Mouse (Mus musculus) MEL (cell line): ENCODE data around the gene Ehbp1. TPM values are rescaled to one million over a fixed set of nuclear protein-coding genes. Genes with fewer than 3 reads are reported as not detected.

Source experiments
- DNase-seq: peaks from one replicate; pipeline ENCODE4 v3.0.0; 2011; ENCODE audit warnings: low read depth, low spot score
- H3K27ac ChIP-seq: 2 replicates; pipeline ENCODE4 v1.5.1; 2012; ENCODE audit warnings: low read depth, mild to moderate bottlenecking, control low read depth, low read length, moderate library complexity; ENCODE audit not compliant: control insufficient read depth
- H3K27me3 ChIP-seq, 2 experiments: fragments of 150-350 bp in 1 of 2; sonication (generic) in 1 of 2; 2 replicates each; pipeline ENCODE4 v1.6.1; 2012; ENCODE audit warnings: low read length in 2 of 2, mild to moderate bottlenecking in 2 of 2, improper control_type of control experiment in 1 of 2, moderate library complexity in 1 of 2; ENCODE audit not compliant: insufficient read depth in 2 of 2, control insufficient read depth in 1 of 2
- H3K36me3 ChIP-seq, 2 experiments: 2 replicates each; pipeline ENCODE4 v1.6.1; 2012 to 2014; ENCODE audit warnings: low read length in 2 of 2, improper control_type of control experiment in 1 of 2, inconsistent platforms in 1 of 2, mild to moderate bottlenecking in 1 of 2; ENCODE audit not compliant: insufficient read depth in 2 of 2, control insufficient read depth in 1 of 2
- H3K4me1 ChIP-seq, 2 experiments: fragments of 150-350 bp in 1 of 2; sonication (generic) in 1 of 2; 2 replicates each; pipeline ENCODE4 v1.6.1; 2012; ENCODE audit warnings: low read length in 2 of 2, improper control_type of control experiment in 1 of 2, mild to moderate bottlenecking in 1 of 2; ENCODE audit not compliant: insufficient read depth in 2 of 2, control insufficient read depth in 1 of 2
- H3K4me3 ChIP-seq, 2 experiments: fragments of 150-350 bp in 1 of 2; sonication (generic) in 1 of 2; 2 replicates each; pipeline ENCODE4 v1.5.1; 2012; ENCODE audit warnings: low read depth in 2 of 2, low read length in 2 of 2, mild to moderate bottlenecking in 2 of 2, moderate library complexity in 2 of 2, control low read depth in 1 of 2, improper control_type of control experiment in 1 of 2; ENCODE audit not compliant: control insufficient read depth in 1 of 2, insufficient read depth in 1 of 2
- H3K79me2 ChIP-seq: 2 replicates; pipeline ENCODE4 v1.6.1; 2012; ENCODE audit warnings: mild to moderate bottlenecking, low read length, moderate library complexity; ENCODE audit not compliant: control insufficient read depth, poor library complexity, insufficient read depth
- H3K9ac ChIP-seq: 2 replicates; pipeline ENCODE4 v1.6.1; 2012; ENCODE audit warnings: low read depth, mild to moderate bottlenecking, control low read depth, low read length, moderate library complexity; ENCODE audit not compliant: control insufficient read depth, poor library complexity, severe bottlenecking
- H3K9me3 ChIP-seq: fragments of 150-350 bp; sonication (generic); replicated peaks from 2 replicates; pipeline ENCODE4 v1.6.1; 2012; ENCODE audit warnings: mild to moderate bottlenecking, low read length, improper control_type of control experiment, moderate library complexity; ENCODE audit not compliant: insufficient read depth
- CTCF ChIP-seq, 3 experiments: IDR thresholded peaks in 2 of 3; conservative IDR thresholded peaks in 1 of 3; 2 replicates each; pipeline ENCODE4 v1.5.1; 2011 to 2012; ENCODE audit warnings: low read length in 3 of 3, low read depth in 2 of 3, mild to moderate bottlenecking in 2 of 3, improper control_type of control experiment in 1 of 3, inconsistent platforms in 1 of 3, mixed read lengths in 1 of 3, moderate library complexity in 1 of 3; ENCODE audit not compliant: control insufficient read depth in 1 of 3, insufficient read depth in 1 of 3, poor library complexity in 1 of 3, severe bottlenecking in 1 of 3
- E2F4 ChIP-seq: IDR thresholded peaks from 2 replicates; pipeline ENCODE4 v1.6.1; 2011; ENCODE audit warnings: low read depth, low read length, improper control_type of control experiment, borderline replicate concordance
- ELF1 ChIP-seq: IDR thresholded peaks from 2 replicates; pipeline ENCODE4 v1.6.1; 2014; ENCODE audit warnings: low read depth, mild to moderate bottlenecking, inconsistent platforms, low read length, improper control_type of control experiment, moderate library complexity
- EP300 ChIP-seq, 2 experiments: IDR thresholded peaks; 2 replicates each; pipeline ENCODE4 v1.6.1; 2011; ENCODE audit warnings: improper control_type of control experiment in 2 of 2, low read length in 2 of 2, low read depth in 1 of 2, mild to moderate bottlenecking in 1 of 2
- ETS1 ChIP-seq: IDR thresholded peaks from 2 replicates; pipeline ENCODE4 v1.6.1; 2012; ENCODE audit warnings: low read depth, mild to moderate bottlenecking, inconsistent platforms, low read length, improper control_type of control experiment, moderate library complexity
- GABPA ChIP-seq: IDR thresholded peaks from 2 replicates; pipeline ENCODE4 v1.6.1; 2012; ENCODE audit warnings: low read depth, mild to moderate bottlenecking, inconsistent platforms, low read length, improper control_type of control experiment, moderate library complexity
- JUND ChIP-seq: IDR thresholded peaks from 2 replicates; pipeline ENCODE4 v1.6.1; 2011; ENCODE audit warnings: low read depth, mild to moderate bottlenecking, improper control_type of control experiment, low read length
- KAT2A ChIP-seq: conservative IDR thresholded peaks from 2 replicates; pipeline ENCODE4 v1.6.1; 2012; ENCODE audit warnings: low read depth, low read length, improper control_type of control experiment, inconsistent platforms
- MEF2A ChIP-seq: IDR thresholded peaks from 2 replicates; pipeline ENCODE4 v1.6.1; 2014; ENCODE audit warnings: low read depth, mild to moderate bottlenecking, inconsistent platforms, low read length, improper control_type of control experiment; ENCODE audit not compliant: poor library complexity, insufficient replicate concordance, severe bottlenecking; ENCODE audit errors: extremely low read depth
- MXI1 ChIP-seq: IDR thresholded peaks from 2 replicates; pipeline ENCODE4 v1.6.1; 2011; ENCODE audit warnings: mild to moderate bottlenecking, low read depth, low read length, improper control_type of control experiment
- MYB ChIP-seq: IDR thresholded peaks from 2 replicates; pipeline ENCODE4 v1.6.1; 2011; ENCODE audit warnings: mild to moderate bottlenecking, low read depth, low read length, improper control_type of control experiment
- MYC ChIP-seq: IDR thresholded peaks from 2 replicates; pipeline ENCODE4 v1.6.1; 2011; ENCODE audit warnings: low read depth, mild to moderate bottlenecking, low read length, improper control_type of control experiment, moderate library complexity
- NELFE ChIP-seq: IDR thresholded peaks from 2 replicates; pipeline ENCODE4 v1.6.1; 2011; ENCODE audit warnings: low read depth, low read length, improper control_type of control experiment
- NRF1 ChIP-seq: IDR thresholded peaks from 2 replicates; pipeline ENCODE4 v1.6.1; 2014; ENCODE audit warnings: low read depth, mild to moderate bottlenecking, inconsistent platforms, low read length, improper control_type of control experiment, moderate library complexity; ENCODE audit not compliant: poor library complexity, insufficient read depth, severe bottlenecking
- POLR2AphosphoS2 ChIP-seq: IDR thresholded peaks from 2 replicates; pipeline ENCODE4 v1.6.1; 2011; ENCODE audit warnings: low read length, improper control_type of control experiment
- RCOR1 ChIP-seq: IDR thresholded peaks from 2 replicates; pipeline ENCODE4 v1.6.1; 2012; ENCODE audit warnings: low read depth, mild to moderate bottlenecking, inconsistent platforms, low read length, improper control_type of control experiment
- SIN3A ChIP-seq: IDR thresholded peaks from 2 replicates; pipeline ENCODE4 v1.6.1; 2012; ENCODE audit warnings: low read length, improper control_type of control experiment, inconsistent platforms
- TAL1 ChIP-seq: IDR thresholded peaks from 2 replicates; pipeline ENCODE4 v1.6.1; 2012; ENCODE audit warnings: mild to moderate bottlenecking, inconsistent platforms, low read length, moderate library complexity, mixed read lengths
- TCF12 ChIP-seq: IDR thresholded peaks from 2 replicates; pipeline ENCODE4 v1.6.1; 2014; ENCODE audit warnings: low read depth, mild to moderate bottlenecking, inconsistent platforms, low read length, improper control_type of control experiment, moderate library complexity
- ZC3H11A ChIP-seq: IDR thresholded peaks from 2 replicates; pipeline ENCODE4 v1.6.1; 2012; ENCODE audit warnings: low read depth, mild to moderate bottlenecking, inconsistent platforms, low read length, improper control_type of control experiment
- ZMIZ1 ChIP-seq: IDR thresholded peaks from 2 replicates; pipeline ENCODE4 v1.6.1; 2012; ENCODE audit warnings: low read depth, mild to moderate bottlenecking, inconsistent platforms, low read length, improper control_type of control experiment, moderate library complexity
- ZNF384 ChIP-seq: IDR thresholded peaks from 2 replicates; pipeline ENCODE4 v1.6.1; 2012; ENCODE audit warnings: low read depth, mild to moderate bottlenecking, inconsistent platforms, low read length, improper control_type of control experiment
- polyA plus RNA-seq, 2 experiments: library from polyadenylated mRNA; stranded (reverse) in 1 of 2; unstranded in 1 of 2; fragments of >175 nt in 1 of 2; fragments of >200 nt in 1 of 2; gene quantifications; 2 replicates each; pipeline versions ENCODE4 v1.2.1 to v1.2.4; 2012; ENCODE audit warnings: low replicate concordance in 2 of 2, low read depth in 1 of 2; ENCODE audit not compliant: insufficient read length in 2 of 2, insufficient read depth in 1 of 2, missing spikeins in 1 of 2
- total RNA-seq: library from RNA; depleted of rRNA; stranded (reverse); fragments of 300-350 nt; gene quantifications from 2 replicates; pipeline ENCODE4 v1.2.3, GENCODE M21; 2012

Ehbp1 gene
- total and polyA plus RNA-seq, 3 experiments = 3.6 to 3.7 TPM; not detected in 1

DNA sequence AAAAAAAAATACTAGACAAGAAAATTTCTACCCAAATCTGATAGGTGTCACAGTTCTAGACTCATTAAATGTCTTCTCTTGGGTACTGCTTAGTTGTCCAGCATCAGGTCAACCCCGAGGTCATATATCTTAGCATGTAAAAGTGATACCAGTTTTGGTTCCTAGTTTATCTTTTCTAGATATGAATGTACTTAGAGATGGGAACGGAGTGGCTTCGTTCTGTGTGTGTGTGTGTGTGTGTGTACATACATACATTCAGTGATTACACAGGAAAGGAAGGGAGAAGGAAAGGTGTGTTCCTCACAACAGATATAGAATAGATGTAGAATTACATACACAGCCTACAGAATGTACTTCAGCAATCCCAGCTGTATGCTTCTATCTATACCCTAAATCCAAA lies 308.5 kb downstream of the Ehbp1 start:
- H3K9ac ChIP-seq = no peak overlapping the region
- H3K27ac ChIP-seq = no peak overlapping the region
- H3K36me3 ChIP-seq = no peaks in the 10 kb centered on the region
- H3K4me3 ChIP-seq = no peak overlapping the region
- no peaks in the 10 kb centered on the region for H3K27me3 ChIP-seq
- TF ChIP-seq TCF12 (no peak), GABPA (no peak), RCOR1 (no peak), NELFE (no peak), EP300 (IDR thresholded peaks at IDR 0.05; ENCODE audit: low read depth in 1 of 2, low read length in 2 of 2) (no peak), TAL1 (no peak), ZMIZ1 (no peak), NRF1 (no peak), ZC3H11A (no peak), MYC (no peak), ZNF384 (no peak)
- H3K79me2 ChIP-seq = no peaks in the 10 kb centered on the region
- no peaks in the 10 kb centered on the region for H3K9me3 ChIP-seq
- no peak for DNase-seq
- no peaks in the 10 kb centered on the region for H3K4me1 ChIP-seq

DNA sequence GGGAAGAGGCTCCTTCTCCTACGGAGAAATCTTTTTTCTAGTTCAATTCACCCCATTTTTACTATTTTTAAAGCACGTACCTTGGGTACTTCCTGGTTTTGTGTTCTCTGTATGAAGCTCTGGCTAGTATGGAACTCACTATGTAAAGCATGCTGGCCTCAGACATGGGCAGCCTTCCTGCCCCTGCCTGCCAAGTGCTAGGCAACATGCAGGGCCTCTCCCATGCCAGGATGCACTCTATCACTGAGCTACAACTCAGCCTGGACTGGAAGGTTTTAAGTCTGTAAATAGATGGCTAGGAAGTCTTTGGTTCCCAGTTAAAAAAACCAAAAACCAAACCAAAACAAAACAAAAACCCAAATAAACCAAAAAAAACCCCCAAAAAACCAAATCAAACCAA lies 321.5 kb downstream of the Ehbp1 start:
- TF ChIP-seq ZMIZ1 (no peak), ELF1 (no peak), POLR2AphosphoS2 (no peak), NELFE (no peak), MEF2A (no peak), JUND (no peak), TAL1 (no peak), EP300 (IDR thresholded peaks at IDR 0.05; ENCODE audit: low read depth in 1 of 2, low read length in 2 of 2) (no peak), NRF1 (no peak), MYC (no peak), KAT2A (no peak), SIN3A (no peak), E2F4 (no peak), ETS1 (no peak), MYB (no peak), CTCF (IDR thresholded peaks at IDR 0.05 in 2 of 3, conservative IDR thresholded peaks at IDR 0.05 in 1 of 3; ENCODE audit: control insufficient read depth in 1 of 3, insufficient read depth in 1 of 3, low read depth in 2 of 3, low read length in 3 of 3, poor library complexity in 1 of 3, severe bottlenecking in 1 of 3) (no peak), MXI1 (no peak)
- no peak overlapping the region for H3K4me3 ChIP-seq
- no peaks in the 10 kb centered on the region for H3K79me2 ChIP-seq
- H3K27ac ChIP-seq = no peak overlapping the region
- DNase-seq = no peak
- H3K4me1 ChIP-seq = no peaks in the 10 kb centered on the region
- H3K27me3 ChIP-seq = no peaks in the 10 kb centered on the region
- no peak overlapping the region for H3K9ac ChIP-seq
- H3K36me3 ChIP-seq = no peaks in the 10 kb centered on the region
- H3K9me3 ChIP-seq = no peaks in the 10 kb centered on the region
